Mouse (Mus musculus) c-Kit-negative CD71-positive TER-119-positive erythroid progenitor cells, embryonic 14.5 days (primary cell): ENCODE data around the gene Dpf3.

Experiments
- DNase-seq: peaks from one replicate; pipeline ENCODE4 v3.0.0-alpha.2; 2013; ENCODE audit warnings: low read depth, low spot score

The Dpf3 gene

DNA sequence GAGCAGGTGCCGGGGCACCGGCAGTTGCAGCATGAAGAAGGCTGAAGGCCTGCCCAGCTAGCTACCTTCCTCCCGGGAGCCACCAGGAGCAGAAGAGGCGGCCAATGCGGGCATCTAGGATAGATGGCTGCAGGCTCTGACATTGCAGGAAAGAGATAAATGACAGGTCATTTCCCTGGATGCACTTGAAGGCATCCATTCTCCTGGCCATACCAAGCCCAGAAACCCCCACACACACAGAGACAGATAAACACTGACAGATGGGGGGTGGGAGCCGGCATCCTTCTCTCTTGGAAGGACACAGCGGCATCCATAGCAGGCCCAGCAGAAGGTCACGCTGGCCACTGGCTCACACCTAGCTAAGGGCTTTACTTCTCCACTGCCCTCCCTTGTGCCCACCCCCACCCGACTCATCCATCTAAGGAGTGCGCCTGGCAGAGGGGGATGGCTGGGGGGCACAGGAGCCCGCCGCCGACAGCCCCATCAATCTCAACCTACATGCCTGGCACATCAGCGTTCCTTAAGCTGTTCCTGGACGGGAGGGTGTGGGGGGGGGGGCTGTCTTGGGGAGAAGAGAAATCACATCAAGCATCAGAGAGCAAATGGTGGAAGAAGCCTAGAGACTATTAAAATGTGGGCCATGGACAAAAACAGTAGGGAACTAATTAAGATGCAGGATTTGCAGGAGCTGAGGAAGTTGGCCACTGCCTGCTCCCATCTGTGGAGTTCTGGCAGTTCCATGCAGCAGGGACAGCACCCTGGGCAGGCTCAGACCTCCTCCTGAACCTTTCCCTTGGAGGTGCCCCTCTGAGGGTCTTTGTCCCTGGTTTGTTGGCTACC lies 145.3 kb downstream of the Dpf3 start:
- no peak for DNase-seq

DNA sequence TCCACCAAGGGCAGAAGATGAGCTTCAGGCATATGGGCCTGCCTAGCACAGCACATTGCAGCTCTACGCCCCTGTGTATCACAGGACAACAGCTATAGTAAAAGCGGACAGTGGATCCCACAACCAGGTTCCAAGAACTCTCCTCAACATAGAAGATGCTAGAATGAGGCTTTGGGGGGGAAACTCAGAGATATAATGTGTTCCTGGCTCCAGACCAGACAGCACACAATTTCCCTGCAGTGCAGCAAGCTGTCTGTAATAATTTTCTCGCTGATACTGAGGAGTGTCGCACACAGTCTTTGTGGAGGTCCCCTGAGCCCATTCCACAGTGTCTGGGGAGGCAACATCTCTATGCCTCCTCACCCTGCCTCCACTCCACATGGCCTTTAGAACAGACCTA lies 146.6 kb downstream of the Dpf3 start:
- no peak for DNase-seq

DNA sequence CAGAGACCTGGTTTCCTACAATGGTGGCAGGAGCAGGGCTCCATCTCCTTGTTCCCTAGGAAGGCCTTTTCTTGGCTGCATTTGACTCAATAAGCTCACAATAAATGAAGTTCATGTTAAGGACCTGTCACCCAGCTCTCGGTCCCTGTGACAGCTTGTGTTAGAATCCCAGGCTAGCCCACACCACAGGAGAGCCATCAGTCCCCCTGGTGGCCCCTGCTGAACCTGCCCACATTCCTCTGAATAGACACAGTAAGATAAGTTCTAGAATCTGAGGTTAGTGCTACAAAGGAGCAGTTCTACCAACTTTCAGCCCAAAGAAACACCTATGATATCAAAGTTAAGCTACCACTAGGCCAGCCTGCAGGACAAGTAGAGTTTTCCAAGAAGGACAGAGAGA lies 149.2 kb downstream of the Dpf3 start:
- DNase-seq = no peak

DNA sequence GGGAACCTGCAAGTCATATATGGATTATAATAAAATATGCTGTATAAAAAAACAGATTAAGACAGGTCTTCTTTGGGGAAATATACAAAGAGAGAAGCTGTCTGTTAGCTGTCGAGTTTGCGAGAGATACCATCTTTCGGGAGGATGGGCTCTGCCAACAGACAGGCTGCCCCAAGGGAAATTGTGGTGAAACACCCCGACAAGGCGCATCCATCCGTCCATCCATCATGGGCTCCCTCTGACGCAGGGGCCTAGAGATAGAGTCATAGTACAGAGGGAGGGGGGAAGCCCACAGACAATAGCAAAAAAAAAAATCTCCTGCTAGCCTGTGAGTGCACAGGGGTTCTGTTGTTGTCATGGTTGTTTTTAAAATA lies 149.8 kb downstream of the Dpf3 start:
- DNase-seq = no peak

DNA sequence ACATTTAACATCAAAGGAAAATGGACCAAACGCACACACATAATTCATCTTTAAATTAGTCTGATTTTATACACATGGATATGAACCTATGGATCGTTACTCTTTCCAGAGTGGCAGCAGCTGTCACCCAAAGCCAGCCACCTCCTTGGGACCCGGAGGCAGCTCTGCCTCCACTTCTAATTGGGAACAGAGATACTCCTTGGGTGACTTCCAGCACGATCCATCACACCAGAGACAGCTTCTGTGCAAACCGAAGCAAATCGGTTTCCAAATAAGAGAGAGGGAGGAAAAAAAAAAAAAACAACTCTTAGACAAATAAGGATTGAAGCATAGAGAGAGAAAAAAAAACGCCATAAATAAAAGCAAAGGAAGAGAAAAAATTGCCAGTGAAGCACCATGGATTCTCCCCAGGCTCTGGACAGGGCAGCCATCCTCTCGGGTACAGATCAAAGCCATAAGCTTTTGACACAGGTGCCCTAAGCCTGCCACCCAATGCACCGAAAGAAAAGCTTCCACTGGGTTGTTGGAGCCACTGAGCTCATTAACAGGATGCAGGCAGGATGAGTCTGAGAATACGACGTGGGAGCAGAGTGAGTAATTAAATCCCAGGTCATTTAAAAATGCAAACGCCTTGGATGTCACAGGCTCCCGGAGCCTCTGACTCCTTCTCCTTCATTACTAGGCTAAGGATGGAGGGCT lies 150.3 kb downstream of the Dpf3 start:
- DNase-seq = no peak

DNA sequence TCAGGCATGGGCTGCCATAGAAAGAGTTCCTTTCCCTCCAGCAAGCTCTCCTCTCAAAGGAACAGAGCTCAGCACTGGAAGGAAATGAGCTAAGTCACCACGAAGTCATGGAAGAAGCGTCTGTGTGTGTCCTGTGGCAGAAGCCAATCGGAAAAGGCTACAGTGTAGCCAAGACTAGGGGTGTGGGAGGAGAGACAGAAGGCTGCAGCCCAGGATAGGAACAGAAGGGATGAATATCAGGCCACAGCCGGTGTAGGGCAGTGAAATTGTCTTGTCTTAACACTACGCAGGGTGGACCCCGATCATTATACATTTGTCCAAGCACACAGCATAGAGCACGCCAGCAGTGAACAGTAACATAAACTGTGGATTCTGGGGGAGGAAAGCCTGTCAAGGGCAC lies 157.5 kb downstream of the Dpf3 start:
- DNase-seq = no peak

DNA sequence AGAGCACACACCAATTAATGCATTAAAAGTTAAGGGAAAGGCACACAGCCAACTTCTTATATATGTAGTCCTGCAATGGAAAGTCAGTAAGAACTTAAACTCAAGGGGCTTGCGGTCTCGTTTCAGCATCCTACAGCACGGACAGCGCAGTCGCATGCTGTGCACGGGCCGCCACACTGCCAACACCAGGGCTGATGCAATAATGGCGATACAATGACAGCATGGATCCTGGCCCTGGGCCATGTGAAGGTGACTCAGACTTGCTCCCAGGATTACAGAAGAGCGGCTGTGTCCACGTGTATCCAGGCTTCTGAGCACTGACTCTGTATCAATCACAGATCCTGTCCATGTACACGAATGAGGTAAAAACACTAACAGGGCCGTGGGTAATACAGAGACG lies 158.6 kb downstream of the Dpf3 start:
- DNase-seq = no peak

DNA sequence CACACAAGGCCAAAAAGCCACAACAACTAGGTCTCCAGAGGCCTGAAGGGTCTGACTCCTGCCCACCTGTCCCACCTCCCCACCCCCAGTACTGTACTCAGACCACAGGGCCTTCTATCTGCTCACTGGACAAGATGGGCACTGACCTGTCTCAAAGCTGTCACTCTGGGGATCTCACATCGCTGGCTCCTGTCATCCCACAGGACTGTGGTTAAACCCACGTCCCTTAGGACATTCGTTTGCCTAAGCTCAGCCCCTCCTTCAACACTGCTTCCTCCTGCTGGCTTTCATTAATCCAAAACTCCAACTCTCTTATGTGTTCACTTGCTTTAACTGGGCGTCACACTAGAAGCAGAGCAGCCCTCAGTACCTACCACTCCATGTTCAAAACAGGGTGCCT lies 159.0 kb downstream of the Dpf3 start:
- no peak for DNase-seq

DNA sequence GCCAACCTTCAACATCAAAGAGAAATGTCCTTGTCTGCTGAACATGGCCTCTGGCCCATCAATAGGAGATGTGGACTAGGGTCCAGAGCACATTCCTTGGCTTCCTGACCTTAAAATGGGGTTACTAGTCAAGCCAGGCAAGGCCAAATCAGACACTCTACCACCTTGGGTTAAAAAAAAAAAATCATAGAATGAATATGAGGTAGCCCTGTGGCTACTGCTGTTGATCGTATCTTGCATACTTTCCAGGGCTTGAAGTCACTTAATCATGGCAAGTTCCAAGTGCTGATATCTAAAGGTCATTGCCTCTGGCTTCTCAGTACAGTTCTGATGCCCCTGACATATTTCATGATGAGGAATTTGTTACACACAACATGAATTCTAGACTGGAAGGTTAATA lies 160.1 kb downstream of the Dpf3 start:
- DNase-seq = no peak

DNA sequence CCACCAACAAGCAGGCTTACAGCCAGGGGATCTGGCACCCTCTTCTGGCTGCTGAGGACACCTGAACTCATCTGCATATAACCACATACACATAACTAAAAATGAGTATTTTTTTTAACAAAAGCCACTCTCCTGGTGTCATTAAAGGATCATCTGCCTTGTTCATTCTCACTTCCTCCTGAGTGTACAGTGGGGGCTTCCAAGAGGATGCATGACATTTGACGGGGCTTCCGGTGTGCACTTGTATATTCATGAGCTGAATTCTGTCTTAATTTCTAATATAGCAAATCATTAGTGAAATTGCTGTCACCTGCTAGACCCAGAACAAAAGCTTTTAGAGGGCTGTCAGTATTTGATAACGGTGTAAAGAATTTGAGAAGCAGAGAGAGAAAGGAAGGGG lies 166.8 kb downstream of the Dpf3 start:
- no peak for DNase-seq

DNA sequence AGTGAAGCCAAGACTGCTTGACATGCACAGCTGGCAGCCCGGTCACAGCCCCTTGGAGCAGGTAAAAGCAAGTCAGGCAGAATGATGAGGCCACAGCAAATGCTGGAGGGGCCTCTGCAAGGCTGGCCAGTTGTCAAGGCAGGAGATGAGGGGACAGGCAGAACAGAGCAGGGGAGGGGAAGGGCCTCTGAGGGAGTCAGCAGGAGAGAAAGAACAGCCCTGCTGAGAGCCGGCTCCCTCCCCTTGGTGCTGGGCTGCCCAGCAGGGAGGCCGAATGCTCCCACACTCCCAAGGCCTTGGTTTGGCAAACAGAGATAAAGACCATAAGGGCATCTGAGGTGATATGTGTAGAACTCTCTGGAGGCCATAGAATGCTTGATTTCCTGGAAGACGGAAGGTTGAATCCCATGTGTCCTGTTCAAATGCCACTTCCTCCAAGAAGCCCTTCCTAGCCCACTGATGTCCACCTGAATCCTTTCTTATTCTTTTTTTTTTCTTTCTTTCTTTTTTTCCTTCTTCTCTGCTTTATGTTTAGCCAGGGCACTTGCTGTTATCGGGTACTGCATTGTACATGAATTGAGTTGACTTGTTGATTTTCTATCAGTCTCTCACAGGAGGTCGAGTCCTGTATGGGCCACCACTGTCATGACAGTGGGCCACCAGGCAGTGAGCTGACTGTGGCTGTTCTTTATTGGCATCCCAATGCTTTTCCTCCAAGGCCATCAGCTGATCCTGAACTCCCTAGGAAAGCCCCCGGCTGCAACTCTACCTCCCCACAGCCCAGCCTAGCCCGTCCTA lies 169.7 kb downstream of the Dpf3 start:
- no peak for DNase-seq

DNA sequence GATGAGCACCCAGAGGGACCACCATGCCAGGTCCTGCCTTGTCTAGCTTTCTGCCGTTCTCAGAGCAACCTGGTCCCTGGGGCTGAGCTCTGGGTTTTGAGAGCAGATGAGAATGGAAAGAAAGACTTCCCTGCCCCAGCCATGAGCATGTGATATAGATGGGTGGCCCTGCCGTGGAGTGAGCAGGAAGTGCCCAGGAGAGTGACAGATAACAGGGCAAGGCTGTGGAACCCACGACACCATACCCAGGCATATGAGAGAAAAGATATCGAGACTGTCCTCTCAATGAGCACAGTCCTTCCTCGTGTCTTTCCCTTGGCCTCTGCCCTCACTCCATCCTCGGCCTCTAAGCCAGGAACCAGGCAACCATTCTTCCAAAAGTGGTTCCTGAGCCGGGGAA lies 172.8 kb downstream of the Dpf3 start:
- no peak for DNase-seq

DNA sequence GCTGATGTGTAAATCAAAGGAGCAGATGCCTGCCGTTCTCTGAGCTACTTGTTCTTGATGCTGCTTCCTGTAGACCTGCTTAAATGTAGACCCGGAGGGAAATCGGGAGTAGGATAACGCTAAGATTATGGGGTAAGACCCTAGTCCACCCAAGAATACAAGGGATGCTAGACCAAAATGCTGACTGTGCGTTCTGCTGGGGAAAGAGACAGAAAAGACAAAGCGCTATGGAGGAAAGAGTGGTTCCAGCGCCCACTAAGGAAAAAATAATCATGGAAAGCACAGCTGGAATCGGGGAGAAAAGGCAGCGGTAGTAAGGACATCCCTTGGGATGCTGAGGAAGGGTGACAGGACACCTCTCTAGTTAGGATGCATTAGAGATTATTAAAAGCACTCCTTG lies 174.7 kb downstream of the Dpf3 start:
- DNase-seq = no peak

DNA sequence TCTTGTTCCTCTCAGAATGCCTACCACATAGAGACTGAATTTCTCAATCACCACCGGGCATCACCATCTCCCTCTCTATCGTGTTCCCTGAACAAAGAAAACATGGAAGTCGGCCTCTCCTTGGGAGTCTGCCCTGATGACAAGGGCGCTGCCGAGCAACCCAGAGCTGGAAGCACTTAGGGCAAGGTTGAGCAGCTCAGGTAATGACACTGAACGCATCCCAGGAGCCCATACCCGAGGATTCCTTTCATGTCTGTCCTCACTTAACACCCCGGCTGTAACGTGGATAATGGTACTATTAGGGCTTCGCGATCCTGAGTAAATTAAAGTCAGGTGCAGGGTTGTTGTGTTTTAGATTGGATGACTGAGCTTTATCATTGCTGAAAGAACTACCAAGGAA lies 176.9 kb downstream of the Dpf3 start:
- no peak for DNase-seq

DNA sequence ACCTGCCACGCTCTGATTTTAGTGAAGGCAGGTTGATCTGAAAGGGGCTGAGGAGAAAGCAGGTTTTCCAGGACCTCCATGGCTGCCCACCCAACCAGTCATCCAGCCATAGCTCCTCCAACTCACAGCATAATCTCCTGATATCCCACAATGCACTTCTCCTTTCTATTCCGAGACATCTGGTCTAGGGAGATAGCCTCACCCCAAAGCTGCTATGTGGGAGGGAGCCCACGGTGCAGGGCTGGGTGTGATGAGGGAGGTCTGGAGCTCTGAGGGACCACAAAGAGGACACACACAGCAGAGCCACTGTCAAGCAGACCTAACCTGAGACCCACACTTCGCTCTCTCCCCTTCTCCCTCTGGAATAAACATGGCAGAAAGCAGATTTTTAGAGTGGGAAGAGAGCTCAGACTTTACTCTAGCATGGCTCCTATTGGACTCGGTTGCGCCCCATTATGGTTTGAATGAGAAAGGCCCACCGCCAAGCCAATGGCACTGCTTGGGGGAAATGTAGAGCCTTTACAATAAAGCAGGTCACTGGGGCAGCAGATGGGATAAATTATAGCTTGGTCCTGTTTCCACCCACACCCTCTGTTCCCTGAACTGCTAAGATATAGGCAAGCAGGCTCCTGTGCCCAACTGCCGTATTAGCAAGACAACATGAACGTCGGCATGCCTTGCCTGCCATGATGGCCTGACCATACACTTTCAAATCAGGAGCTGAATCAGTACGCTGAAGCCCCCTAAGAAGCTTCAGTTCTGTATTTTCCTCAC lies 178.3 kb downstream of the Dpf3 start:
- DNase-seq = peak; percentile 69

DNA sequence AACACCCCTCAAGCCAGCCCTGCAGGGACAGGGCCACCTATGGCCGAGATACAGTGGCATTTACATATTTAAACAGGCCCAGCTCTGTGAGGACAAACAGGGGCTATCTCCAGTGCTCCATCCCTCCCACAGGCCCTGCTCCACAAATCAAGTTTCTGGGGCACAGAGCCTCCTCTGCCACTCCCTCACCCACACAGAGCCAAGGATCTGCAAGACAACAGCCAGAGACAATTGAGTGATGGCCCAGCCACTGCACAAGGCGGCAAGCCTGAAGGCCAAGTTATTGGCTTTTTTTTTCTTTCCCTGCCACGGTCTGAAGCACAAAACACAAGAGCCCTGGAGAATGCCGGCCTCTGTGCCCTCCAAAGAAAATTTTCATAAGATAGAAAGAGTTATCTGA lies 178.9 kb downstream of the Dpf3 start:
- peak; percentile 17 for DNase-seq

DNA sequence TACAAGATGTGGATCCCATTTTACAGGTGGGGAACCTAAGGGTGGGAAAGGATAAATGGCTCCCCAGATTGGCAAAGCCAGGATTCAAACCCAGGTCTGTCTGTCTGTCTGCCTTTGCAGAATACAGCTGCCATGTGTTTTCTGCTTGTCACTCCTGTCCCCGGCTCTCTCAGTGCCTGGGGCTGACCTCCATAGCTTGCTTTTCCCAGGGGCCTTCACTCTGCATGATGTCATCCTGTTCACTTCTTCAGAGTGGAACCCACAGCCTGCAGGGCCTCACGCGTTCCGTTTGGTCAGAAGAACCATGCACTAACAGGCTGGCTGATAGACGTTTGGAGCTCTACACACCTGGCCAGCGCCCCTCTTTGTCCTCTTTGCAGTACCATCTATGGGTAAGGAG lies 184.3 kb downstream of the Dpf3 start:
- DNase-seq = no peak

DNA sequence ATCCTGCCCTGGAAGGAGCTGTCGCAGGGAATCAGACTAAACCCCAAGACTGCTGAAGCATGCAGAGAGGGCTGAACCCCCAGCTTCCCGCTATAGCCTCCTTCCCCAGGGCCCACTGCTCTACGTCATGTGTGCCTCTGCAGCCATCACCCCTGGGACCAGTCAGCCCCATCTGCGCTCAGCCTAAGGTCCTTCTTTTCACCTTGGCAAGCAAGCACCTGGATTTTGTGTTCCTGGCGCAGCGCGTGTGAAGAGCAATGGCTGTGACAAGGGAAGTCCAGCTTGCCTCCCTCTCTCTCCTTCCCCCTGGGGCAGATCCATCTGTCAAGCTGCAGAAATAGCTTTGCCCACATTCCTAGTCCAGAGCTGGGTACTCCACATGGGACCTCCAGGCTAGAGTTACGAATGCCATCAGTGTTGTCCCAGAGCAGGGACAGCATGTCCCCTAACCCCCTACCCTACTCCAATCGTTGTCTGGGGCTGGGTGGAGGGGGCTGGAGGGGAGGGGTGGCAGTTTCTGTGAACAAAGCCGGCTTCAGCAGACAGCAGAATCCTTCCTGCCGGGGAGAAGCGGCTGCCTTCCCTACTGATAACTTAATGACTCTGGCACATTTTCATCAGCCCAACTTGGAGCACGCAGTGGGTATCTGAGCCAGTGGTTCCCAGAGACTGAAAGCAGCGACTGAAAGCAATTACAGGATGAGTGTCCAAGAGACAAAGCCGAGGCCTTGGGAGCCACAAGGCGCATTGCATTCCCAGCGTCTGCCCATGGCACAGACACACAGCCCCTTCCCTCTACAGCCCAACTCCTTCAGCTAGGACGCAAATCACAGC lies 185.0 kb downstream of the Dpf3 start:
- DNase-seq = no peak

DNA sequence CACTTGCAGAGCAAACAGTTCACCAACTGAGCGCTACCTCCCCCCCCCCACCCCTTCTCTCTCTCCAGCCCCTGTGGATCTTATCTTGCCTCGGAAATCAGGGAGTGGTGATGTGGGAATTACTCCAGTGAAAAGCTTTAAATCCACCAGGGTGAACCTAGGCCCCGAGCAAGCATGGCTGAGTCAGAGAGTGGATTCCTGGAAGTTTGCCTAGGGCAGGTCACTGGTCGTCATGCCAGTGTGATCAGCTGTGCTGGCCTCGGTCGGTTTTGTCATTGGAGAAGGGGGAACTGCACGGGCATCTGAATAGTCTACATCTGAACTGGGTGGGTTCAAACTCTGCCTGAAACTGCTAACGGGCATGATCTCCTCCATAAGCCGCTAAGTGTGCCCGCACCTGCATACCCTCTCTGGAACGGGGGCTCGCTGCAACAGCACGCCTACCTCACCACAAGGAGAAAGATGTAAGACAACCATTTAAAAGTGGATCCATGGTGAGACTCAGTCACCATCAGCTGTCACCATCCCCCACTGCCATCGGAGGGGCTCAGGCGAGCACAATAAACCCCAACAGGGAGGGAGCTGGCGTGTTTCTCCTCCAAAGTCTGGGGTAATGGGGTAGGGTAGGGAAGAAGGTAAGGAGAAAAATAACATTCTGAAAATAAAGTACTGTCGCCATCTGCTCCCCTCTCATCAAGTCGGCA lies 185.7 kb downstream of the Dpf3 start:
- DNase-seq = no peak

DNA sequence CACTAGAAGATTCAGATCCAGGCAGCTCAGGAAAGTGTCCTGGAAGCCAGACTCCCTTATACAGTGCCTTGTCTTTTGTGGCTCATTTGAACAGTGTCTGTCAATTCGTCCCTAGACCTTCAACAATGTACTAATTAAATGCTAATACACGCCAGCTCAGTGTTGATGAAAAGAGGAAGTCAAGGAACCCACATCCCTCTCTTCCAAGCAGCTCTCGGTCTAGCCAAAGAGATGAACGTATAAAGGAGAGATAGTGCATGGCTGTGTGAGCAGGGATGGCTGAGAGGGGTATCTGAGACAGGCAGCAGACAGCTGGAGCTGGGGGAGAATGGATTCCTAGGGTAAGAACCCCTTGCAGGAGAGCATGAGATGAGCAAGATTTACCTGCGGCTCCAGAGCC lies 189.2 kb downstream of the Dpf3 start:
- no peak for DNase-seq
